Mouse (Mus musculus) yolk sac, embryonic 10.5 days (tissue): ENCODE measurements around the gene Dusp11.
"Not testable (repeated sequence)": the region's sequence is repeated elsewhere in the genome, so short reads cannot be mapped to it uniquely, and the experiment has no call there.

Experiments used
- DNase-seq: peaks from one replicate; pipeline ENCODE4 v3.0.0-alpha.2; 2017; ENCODE audit warnings: low spot score

The Dusp11 gene

DNA sequence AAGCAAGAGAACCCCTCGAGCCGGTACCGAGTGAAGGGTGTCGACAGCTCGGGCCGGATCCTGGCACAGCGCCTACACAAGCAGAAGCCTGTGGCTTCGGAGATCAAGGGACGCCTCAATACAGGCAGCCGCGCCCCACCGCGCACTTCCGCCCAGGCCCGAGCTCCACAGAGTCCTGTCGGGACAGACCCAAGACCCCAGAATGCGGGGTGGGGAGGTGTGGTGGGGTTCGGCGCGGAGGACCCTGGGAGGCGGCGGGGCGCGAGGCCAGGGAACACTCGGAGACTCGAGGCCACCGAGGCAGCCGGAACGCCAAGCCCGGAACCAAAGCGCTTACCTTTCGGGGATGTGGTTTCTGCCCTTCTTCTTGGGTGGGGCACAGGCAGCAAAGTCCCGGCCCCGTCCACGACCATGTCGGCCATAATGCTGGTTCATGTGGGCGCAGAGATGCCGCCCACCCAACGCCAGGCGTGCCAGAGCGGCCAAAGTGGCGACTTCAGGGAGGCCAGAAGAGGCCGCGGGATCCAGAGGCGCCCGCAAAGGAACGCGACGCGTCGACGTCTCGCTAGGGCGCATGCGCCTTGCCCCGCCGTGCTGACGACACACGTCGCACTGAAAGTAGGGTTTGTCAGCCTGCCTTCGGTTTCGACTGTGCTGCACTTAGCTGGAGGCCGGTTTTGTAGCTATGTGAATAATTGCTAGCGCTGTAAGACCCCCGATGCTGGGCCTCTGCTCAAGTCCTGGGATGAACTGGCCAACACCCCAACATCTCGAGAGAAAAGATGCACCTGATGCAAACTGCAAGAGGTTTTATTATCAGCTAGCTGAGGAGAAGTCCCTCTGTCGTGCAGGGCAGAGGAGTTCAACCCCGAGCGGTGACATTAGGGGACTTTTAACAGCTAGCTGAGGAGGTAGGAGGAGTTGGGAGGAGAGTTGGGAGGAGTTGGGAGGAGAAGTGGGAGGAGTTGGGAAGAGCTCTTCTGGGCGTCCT, at the start of gene Dusp11:
TSS of gene Dusp11 (minus strand) at position 567 of the 991 bp plus-strand sequence.
- peak; percentile 92 for DNase-seq

DNA sequence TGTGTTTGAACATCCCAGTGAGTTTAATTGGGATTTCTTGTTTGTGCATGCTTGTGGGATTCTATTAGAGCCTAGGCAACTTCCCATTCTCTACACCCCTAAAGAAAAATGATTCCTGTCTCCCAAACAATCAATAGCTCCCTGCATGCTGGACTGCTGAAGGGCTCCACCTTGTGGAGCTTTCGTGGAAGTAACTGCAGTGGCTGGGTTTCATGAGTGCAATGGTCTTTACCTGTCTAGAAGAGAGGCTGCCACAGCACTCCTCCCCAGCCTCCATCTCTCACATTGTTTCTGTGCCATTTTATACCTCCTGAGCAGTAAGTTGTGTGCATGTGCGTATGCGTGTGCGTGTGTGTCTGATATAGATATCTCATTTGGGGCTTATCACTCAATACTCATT, 48.5 kb upstream of the Dusp11 start:
- peak; percentile 43 for DNase-seq

DNA sequence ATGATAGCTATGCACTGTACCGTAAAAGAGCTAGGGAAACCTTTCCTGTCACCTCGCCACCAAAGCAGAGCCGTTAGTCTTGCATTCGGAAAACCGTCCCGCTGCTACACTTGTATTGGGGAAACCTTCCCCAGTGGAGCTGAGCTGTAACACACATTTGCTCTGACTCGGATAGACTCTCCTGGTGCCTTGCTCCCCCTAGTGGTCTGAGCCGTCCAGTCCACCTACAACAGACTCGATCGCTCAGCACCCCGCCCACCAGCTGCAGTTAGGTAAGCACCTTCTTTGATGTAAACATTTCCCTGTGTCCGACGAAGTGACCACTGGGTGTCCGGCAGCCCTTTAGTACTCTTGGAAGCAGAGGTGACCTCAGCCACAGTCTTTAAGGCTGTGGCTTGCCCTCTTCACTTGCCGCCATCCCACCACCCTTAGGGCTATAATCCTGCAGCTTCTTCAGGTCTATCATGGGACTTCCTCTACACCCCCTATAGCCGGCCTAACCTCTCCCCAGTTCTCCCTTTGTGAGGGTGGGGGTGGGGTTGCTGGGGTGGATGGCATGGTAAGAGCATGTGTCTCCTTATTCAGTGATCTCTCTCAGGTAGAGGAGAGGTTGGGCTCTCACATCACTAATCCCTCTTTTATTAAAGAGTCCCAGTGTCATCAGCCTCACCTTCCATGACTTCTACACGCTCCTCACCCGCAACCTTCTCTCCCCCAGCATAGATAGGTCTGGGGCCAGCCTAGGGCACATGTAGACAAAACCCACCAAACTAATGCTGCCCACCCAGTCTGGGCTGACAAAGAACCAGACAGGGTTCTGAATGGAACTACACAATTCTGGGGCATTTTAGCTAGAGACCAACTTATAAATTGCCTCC, 43.0 kb upstream of the Dusp11 start:
- peak; percentile 81 for DNase-seq

DNA sequence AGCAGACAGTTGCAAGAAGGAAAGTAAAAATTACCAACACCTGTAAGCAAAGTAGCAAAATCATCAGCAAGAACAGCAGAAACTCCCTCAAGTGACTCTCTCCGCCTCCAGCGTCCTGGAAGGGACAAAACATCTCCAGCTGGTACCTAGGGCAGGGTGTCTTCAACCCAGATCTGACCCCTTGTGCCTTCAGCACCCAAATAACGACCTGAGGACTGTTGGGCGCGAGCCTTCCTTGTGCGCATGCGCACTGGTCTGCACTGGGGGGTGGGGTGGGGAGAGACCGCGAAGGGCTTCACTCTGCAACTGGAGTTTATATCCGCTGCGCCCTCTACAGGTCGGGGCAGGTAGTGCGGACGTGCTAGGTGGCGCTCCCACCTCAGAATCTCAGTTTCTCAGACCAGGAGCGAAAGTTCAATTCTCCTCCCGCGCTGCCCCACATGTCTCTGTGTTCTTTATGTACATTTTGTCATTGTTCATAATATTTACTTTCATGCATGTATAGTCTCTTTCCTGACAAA, 42.0 kb upstream of the Dusp11 start:
- DNase-seq = no peak

DNA sequence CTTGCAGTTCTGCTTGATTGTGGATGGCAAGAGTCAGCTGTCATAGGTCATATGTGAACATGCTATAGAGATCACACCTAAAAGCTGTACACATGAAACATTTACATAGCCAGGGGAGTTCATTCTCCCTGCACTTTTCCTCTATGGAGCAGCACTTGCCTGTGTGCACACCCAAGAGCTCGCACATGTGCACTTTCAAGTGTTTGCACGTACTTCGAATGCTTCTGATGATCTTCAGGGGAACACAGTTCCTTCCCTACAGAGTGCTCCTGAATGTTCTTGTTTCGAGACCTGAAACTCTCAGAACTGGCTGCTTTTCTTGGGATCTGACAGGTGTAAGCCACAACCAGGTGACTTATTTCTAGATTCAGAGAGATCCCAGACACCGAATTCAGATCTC, 29.3 kb upstream of the Dusp11 start:
- DNase-seq = not testable (repeated sequence)

DNA sequence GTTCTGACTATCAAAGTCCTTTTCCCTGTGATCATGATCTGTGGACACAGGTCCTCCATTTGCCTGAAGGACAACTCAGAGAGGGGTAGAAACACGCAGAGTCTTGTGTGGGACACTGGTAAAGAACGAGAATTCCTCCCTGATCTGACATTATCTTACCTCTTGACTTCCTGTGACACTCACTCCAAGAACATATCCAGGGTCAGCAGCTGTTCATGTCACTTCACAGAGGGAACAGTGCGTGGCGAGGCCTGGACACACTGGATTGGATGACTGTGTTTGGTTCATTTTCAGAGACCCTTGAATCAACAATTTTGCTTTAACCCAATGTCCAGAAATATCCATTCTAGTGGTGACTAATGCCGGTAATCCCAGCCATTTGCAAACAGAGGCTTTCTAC, 28.1 kb upstream of the Dusp11 start:
- not testable (repeated sequence) for DNase-seq

DNA sequence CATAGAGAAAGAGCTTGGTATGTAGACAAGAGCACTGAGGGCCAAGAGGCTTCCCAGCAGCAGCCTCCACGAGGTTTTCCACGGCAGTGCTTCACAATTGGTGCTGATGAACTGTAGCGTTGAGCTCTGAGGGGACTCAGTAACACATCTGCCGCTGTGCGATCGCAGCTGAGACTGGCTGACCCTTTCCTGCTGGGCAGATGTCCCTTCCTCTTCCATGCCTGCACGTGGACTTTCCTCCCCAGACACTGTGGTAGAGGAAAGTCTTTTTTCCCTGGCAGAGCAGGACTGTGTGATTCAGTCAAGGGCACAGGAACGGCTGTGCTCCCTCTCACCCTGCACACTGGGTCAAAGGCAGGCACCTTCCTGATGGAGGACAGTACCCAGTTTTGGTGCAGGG, 22.9 kb upstream of the Dusp11 start:
- no peak for DNase-seq

DNA sequence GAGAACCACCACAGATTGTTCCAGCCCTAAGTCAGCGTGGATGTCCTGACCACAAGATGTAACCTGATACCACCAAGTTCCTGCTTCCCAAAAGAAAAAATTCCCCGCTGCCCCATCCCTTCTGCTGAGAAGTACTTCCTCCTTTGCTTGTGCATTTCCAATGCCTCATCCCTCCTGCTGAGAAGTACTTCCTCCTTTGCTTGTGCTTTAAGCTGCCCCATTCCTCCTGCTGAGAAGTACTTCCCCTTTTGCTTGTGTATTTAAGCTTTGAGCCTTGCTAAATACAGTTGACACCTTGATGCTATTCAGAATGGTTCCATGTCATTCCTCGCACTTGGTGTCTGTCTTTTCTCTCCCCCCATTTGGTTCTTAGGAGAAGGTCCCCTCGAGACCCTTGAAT, 17.3 kb upstream of the Dusp11 start:
- DNase-seq = not testable (repeated sequence)

DNA sequence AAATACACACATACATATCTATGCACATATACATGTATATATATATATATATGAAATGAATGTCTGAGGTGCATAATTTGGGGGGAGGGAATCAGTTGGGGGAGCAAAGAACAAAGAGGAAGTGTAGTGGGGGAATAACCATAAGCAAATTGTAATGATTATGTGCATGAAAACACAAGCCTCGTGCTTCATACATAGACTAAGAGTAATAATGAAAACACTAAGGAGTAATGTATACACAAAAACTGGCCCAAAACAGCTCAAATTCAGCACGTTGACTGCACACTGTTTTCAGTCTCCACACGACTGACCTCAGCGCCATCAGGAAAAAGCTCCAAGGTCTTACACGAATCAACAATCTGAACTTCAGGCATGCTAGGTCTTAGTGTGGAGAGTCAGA, 14.8 kb upstream of the Dusp11 start:
- no peak for DNase-seq

DNA sequence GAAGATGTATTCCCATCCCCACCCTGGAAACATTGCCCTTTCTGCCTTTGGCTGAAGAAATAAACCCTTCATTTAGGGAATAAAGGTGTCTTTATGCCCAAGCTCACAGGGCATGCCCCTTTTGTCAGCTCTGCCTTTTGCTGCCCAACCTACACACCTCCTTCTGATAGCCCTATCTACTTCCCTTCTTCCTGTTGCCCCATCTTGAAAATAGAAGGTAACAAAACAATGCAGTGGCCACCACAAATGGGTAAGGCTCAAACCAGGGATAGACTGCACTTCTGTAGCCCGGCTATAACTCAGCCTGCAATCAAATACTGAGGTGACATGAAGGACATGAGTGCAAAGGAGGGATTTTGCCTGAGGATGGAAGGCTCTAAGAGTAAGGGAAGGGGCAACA, 14.3 kb upstream of the Dusp11 start:
- no peak for DNase-seq

DNA sequence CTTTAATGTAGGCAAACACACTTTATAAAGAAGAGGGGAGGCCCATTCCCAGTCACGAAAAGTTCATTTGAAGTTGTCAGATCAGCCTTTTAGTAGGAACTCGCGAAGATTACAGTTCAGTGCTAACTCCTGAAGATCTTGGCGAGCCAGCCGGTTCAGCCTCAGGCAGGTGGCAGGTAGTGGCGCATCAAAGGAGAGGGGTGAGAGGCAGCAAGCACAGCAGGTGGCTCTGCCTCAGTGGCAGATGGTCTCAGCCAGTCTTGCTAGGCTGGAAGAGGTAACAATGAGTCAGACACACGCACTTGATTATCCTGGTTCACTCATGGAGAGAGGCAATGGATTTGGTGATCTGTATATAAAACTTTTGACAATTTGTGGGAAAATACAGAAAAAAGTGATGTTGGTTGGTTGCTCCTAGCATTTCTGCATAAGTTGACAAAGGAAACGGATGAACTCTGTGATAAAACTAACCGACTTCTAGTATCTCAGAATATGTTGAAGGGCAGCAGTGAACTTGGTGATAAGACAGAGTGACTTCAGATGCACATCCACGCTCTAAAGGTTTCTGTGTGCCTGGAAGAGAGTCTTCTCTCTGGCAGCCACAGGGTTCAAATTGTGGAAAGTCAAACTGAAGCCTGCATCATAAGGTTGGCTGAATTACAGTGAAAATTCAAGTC, 13.6 kb upstream of the Dusp11 start:
- DNase-seq = no peak

DNA sequence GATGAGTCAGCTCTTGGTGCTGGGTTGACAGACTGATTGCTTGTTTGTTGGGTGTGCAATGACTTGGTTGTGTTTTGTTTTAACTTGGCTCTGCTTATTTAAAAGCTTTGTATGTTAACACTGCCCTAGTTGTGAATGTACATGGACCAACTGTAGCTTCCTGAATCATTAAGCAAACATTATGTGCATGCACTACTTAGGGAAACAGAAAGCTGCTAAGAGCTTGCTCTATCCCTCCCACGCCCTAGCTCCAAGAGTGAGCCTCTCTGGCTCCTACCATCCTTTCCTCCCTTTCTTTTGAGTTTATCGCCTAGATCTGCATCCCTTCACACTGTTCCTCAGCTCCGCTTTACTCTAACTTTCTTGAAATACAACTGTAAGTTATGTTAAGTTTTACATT, 11.9 kb upstream of the Dusp11 start:
- no peak for DNase-seq

DNA sequence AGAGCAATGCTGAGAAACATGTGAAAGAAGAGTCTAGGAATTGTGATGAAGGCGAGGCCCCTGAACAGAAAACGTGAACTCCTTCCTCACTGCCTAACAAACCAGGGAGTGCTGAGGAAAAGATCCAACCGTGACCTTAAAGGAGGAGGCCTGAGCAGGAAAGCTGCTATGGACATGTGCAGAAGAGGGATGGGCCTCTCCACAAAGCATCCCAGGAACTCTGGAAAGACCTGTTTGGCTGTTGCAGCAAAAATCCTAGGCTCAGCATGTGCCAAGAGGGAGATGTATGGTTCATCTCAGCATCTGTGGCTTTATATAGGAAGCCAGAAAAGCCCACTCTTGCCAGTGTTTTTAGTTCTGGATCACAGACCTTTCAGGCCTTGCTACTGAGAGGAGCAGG, 11.2 kb upstream of the Dusp11 start:
- DNase-seq = no peak

DNA sequence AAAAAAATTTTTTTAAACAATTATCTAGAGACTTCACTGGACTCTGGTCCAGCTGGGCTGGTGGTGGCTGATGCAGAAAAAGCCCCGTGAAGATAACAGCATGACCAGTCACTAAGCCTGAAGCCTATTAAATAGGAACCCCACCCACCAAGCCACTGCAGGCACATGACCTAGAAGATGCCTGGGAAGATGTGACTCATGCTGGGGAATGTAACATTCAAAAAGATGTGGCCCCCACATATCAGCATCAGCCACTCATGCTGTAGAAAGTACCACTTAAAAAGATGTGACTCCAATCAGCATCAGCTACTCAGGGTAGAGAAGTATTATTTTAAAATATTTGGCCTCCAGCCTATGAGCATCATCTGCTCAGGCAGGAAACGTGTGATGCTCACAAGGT, 8.4 kb upstream of the Dusp11 start:
- DNase-seq = no peak

DNA sequence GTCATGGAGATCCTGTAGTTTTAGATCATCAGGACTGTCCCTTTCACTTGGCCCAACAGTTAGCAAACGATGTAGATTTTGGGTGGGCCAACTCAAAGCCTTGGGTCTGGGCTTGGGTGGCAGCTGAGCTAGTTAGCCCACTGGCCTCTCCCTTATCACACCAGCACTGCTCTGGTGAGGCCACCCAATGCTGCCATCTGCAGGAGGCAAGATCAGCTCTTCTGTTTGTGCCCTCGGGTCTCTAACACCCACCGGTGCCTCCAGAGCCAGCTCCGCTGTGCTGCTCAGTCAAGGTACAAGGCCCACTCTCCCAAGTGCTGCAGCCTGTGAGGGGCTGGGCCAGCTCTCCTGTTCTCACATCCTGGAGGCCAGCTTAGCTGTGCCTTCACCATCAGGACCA, 5.2 kb upstream of the Dusp11 start:
- DNase-seq = no peak

DNA sequence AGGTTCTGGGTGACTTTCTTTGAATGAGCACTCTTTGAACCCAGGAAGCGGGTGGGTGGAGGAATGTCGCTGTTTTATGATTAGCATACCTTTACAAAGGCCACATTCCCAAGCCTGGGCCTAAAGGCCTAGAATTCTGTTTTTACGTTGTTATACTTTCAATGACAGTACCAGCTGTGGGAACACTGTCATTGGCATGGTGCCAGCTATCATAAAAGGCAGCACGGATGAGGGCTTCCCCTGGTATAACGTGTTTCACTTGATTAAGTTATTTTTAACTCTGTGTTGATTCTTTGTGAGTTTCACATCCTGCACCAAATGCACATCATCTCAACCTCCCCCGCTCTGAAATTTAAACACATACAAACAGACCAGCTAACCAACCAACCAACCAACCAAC, 4.6 kb upstream of the Dusp11 start:
- DNase-seq = not testable (repeated sequence)

DNA sequence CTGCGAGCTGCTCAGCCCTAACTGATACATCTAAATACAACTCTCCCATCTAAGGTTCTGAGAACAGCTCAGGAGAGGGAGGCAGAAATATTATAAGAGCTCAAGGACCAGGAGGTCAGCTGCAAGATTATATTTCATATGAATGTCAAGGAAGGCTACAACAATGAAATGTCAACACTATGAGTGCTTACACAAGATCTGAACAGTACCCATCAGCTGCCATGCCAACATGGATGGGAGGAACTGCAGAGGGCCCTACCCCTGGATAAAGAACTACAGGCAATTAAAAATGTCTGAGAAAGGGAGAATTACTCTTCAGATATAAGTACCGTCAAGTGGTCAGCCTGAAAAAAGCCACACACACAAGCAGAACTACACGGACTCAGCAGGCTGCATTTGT, 3.9 kb downstream of the Dusp11 start:
- DNase-seq = no peak

DNA sequence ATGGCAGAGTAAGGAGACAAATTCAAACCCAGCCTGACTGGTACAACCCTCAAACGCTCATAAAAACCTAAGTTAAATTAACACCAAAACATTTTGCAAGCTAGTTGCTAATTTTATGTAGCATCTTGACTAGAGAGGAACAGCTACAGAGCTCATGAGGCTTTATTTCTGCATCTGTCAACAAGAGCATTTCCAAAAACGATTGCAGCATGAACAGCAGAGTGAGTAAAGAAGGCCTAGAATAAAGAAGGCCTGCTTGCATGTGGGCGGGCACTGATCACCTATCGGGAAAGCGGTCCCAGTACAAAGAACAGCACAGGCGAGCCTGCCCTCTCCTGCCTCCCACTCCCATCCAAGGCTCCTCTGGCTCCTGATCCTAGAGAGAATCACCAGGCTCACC, 12.9 kb downstream of the Dusp11 start:
- DNase-seq = no peak

DNA sequence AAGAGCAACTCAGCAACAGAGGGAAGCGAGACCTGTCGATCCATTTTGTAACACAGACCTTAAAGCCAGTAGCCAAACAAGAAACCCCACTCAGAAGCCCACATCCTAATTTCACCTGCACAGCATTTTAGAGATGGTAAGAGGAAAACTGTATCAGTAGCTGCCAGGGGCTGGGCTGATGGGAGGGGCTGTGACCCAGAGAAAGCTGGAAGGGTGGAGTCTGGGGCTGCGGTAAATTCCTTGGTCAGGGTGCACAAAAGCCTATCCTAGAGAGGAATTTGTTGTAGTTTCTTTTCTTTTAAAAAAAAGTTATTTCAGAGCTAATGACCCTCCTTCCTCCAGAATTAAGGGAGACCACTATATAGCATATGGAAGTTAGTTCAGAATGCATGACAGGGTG, 19.0 kb downstream of the Dusp11 start:
- no peak for DNase-seq

DNA sequence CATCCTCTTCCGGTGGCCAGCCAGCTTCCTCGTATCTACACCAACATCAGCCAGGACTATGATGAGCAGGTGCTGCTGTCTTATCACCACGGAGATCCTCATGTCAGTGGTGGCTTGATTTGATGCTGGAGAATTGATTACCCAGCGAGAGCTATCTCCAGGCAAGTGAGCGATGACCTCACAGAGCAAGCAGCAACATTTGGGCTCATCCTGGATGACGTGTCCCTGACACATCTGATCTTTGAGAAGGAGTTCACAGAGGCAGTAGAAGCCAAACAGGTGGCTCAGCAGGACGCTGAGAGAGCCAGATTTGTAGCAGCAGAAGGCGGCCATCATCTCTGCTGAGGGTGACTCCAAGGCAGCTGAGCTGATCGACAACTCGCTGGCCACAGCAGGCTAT, 22.8 kb downstream of the Dusp11 start:
- no peak for DNase-seq

DNA sequence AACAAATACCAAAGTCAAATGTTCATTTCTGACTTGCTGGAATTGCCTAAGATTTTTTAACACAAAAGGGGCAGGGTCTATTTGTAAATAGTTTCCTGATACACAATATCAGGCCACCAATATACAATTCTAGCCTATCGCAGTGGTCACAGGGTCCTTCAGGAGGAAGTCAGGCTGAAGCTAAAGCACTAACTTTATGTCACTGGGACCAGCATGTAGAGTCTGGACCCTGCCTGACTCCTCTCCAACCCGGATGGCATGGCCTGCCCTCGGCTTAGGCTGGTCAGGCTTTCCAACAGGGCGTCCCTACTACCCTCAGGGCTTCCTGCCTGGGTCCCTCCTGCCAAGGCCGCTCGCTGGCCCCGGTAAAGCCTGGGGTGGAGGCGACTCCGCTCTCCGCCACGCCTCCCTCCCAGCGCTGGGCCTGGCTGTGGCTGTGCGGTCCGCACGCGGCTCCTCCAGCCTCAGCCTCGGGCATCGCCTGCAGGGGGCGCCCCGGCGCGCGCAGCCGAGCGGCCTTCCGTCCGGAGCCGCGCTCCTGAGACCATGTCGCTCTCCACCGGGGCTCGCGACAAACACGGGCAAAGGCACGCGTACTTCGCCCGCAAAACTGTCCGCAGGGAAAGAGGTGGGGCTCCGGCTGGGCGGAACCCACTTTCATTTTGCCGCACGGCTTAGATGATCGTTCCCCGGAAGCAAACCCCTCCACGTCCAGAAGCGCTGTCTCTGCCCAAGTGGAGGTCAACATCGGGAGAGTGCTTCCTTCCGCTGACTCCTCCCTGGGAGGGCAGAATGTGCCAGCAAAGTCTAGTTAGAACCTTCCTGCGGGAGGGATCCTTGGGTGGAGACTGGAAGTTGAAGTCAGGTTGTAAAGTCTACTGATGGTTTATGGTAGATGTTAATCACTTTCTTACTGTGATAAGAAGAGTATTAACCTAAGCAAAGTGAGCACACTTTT, 24.7 kb downstream of the Dusp11 start:
- peak; percentile 85 for DNase-seq
